Mouse (Mus musculus): ENCODE data around the gene Rabl6. TPM values are rescaled to one million over a fixed set of nuclear protein-coding genes. Genes with fewer than 3 reads are reported as not detected.
"Not testable (repeated sequence)": the region's sequence is repeated elsewhere in the genome, so short reads cannot be mapped to it uniquely, and the experiment has no call there.

Gene Rabl6
- total RNA-seq, 4 experiments from 2014 or later, result 127 to 168 (median 150) TPM

GRCm38 (mm10) chr2:25576028-25576850 is 32.1 kb downstream of the Rabl6 start:
- no peak for DNase-seq (ENCODE audit: low spot score in 2 of 2)

DNA sequence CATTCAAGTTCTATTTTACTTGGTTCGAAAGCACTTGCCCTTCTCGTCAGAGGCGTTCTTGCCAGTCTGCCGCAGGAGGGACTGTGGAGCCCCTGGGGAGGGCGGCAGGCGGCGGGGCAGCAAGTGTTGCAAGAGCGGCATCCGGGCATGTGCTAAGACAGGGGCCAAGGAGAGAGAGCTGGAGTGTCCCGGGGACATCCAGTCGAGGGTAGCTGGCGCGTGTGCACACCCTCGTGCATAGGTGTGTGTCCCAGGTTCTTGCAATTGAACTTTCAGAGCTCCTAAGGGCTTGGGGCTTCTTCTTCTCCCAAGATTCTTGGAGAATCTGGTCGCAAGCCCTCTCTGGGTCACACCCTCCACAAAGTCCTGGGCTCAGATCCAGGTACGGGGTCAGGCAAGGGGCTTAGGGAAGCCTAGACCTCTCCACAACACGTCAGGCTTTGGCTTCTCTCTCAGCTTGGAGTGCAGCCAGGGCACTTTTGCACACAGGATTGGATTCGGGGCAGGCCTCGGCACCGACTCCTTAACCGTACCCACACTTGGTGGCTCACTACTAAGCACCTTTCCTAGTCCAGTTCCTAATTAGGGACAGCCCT is 32.8 kb downstream of the Rabl6 start:
- peak; percentile 47 to 49 for DNase-seq (ENCODE audit: low spot score in 2 of 2)

GRCm38 (mm10) chr2:25574579-25575431 is 33.5 kb downstream of the Rabl6 start, which contains the start of the genes Mamdc4 and Phpt1:
Mamdc4 (minus strand) TSS chr2:25574845.
Phpt1 (minus strand) TSS chr2:25575224.
- DNase-seq (ENCODE audit: low spot score in 2 of 2), result peak; percentile 98

- peak in 1 of 2 experiments; percentile 49 for DNase-seq (ENCODE audit: low spot score in 2 of 2)
Observed at GRCm38 (mm10) chr2:25574136-25574535, 34.2 kb downstream of the Rabl6 start.

DNA sequence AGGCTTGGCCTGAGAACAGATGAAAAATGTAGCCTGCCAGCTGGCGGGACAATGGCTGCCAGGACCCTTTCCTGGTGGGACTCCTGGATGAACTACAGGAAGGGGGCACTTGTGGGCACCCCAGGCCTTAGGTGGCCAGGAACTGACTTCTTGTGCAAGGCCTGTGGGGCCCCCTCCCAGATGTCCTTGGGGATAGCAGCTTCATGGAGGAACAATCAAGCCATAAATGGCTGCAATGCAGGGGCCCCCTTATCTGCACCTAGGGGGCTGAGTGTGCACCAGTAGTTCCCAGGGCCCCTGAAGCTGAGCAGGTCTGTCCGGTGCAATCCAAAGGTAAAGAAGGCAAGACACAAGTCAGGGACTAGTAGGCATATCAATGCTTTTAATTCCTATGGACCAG is 35.3 kb downstream of the Rabl6 start:
- DNase-seq (ENCODE audit: low spot score in 2 of 2), result no peak

GRCm38 (mm10) chr2:25571221-25571620 is 37.1 kb downstream of the Rabl6 start:
- no peak for DNase-seq (ENCODE audit: low spot score in 2 of 2)

GRCm38 (mm10) chr2:25569323-25569722 is 39.0 kb downstream of the Rabl6 start:
- DNase-seq (ENCODE audit: low spot score in 2 of 2), result no peak

- no peak for DNase-seq (ENCODE audit: low spot score in 2 of 2)
Observed at GRCm38 (mm10) chr2:25568473-25569019, 39.8 kb downstream of the Rabl6 start.

DNA sequence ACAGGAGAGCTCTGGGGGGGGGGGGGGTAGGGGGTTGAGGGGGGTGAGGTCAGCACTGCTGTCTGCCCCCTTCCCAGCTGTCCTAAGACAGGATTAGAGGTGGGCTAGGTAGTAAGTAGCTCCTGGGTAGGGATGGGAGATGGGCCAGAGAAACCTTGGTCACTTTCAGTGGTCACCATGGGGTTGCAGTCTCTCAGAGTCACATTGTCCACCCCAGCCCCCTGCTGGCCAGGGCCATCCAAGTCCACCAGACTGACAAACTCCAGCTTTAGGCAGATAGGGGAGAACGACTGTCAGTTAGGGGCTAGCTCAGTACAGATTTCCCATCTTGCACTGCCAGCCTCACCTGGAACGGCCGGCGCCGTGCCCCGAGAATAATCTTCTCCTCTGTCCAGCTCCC is 41.8 kb downstream of the Rabl6 start:
- no peak for DNase-seq (ENCODE audit: low spot score in 2 of 2)

- DNase-seq (ENCODE audit: low spot score in 2 of 2), result no peak
Observed at GRCm38 (mm10) chr2:25565741-25566140, 42.6 kb downstream of the Rabl6 start.

DNA sequence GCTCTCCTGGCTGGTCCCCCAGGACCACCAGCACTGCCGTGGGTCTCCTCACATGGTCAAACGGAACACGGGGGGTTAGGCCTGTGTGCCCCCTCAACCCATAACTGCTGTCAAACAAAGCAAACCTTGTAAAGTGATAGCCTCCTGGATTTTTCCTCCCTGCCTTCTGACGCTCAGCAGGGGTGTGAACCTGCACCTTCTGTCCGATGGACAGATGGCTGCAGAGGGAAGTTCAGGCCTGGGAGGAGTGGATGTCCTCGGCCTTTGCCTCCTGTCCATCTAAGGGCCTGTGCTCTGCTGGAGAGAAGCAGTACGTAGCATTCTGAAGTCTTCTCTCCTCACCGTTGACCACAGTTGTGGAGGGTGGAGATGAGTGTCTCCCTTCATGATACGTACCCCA is 46.4 kb downstream of the Rabl6 start:
- no peak for DNase-seq (ENCODE audit: low spot score in 2 of 2)

DNA sequence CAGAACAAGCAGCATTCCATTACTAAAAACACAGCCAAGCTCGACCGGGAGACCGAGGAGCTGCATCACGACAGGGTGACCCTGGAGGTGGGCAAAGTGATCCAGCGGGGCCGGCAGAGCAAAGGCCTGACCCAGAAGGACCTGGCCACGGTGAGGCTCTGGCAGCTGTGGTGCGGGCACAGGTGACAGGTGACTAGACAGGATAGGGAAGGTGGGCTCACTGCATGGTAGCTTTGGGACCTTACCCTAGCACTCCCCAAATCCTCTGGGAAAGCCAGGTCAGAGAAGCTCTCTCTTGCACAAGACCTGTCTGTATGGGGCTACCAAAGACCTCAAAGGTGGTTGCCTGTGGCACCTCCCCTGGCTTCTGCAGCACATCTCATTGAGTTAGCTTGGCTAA is 47.8 kb downstream of the Rabl6 start:
- DNase-seq (ENCODE audit: low spot score in 2 of 2), result peak in 1 of 2 experiments; percentile 11

- no peak for DNase-seq (ENCODE audit: low spot score in 2 of 2)
Observed at GRCm38 (mm10) chr2:25558774-25559173, 49.5 kb downstream of the Rabl6 start.

GRCm38 (mm10) chr2:25557964-25558360 is 50.4 kb downstream of the Rabl6 start:
- no peak for DNase-seq (ENCODE audit: low spot score in 2 of 2)

DNA sequence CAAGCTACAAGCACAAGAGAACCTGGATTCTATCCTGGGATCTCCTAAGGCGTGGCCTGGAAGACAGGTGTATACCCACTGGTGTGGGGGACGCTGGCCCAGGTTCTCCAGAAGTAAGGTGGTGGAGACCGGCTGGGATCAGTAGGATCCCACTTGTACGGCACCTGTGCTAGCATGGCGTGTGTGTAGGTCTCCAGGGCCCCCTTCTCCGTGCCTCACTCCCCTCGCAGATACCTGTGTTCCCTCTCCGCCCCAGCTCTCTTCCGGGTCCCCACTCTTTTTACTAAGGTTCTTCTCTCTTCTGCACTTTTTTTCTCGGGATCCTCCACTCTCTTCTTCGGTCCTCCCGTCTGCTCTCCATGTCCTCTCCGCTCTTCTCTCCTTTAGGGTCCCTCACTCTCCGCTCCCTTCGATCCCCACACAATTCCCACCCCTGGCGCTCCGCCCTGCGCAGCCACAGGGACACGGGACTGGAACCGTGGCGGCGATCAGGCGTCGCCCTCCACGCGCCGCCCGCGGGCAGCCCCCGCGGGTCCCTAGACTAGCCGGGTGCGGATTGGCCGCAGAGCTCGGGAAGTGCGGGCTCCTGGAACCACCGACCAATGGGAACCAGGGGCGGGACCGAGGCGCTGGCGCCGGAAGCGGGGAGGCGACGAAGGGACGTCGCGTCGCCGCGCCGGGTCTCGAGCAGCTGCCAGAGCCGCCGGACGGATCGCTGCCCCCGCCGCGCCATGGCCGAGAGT is 50.9 kb downstream of the Rabl6 start, which contains the start of gene Edf1:
Gene Edf1 (plus strand): TSS at position 627 of the 743 bp plus-strand sequence.
- peak; percentile 93 for DNase-seq (ENCODE audit: low spot score in 2 of 2)

GRCm38 (mm10) chr2:25556296-25556695 is 52.0 kb downstream of the Rabl6 start:
- DNase-seq (ENCODE audit: low spot score in 2 of 2), result no peak

DNA sequence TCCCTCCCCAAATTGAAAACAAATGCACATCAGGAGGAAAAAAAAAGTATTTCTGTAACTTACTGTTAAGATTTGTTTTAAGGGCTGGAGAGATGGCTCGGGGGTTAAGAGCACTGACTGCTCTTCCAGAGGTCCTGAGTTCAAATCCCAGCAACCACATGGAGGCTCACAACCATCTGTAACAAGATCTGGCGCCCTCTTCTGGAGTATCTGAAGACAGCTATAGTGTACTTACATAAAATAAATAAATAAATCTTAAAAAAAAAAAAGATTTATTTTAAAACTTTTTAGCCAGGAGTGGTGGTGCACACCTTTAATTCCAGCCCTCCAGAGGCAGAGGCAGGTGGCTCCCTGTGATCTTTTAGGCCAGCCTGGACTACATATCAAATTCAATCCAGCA is 52.8 kb downstream of the Rabl6 start:
- DNase-seq (ENCODE audit: low spot score in 2 of 2), result not testable (repeated sequence)

- not testable (repeated sequence) for DNase-seq (ENCODE audit: low spot score in 2 of 2)
Observed at GRCm38 (mm10) chr2:25553171-25553786, 55.0 kb downstream of the Rabl6 start.

DNA sequence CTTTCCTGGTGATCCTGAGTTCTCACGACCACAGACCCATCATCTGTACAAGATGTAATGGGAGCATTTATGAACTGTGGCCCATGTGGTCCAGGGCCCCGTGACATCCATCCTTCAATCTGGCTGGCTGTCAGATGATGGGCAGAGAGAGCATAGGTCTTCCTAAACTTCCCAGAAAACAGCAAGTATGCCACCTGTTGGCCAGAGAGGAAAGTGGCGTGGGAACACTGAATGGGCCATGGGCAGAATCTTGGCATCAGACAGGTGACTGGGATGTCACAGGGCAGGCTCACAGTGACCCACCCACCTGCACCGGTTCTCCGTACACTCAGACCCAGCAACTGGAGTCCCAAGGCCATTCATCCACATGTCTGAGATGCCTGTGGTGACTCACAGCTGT is 57.1 kb downstream of the Rabl6 start:
- DNase-seq (ENCODE audit: low spot score in 2 of 2), result peak; percentile 35 to 38

All from layer of hippocampus, adult 8-10 months (tissue).